Mouse (Mus musculus): Measurements from ENCODE around the gene Agpat2. TPM values are rescaled to one million over a fixed set of nuclear protein-coding genes. Genes with fewer than 3 reads are reported as not detected.

Gene Agpat2
- polyA plus RNA-seq, 1 experiment from 2014 or later, result 28.7 TPM

DNA sequence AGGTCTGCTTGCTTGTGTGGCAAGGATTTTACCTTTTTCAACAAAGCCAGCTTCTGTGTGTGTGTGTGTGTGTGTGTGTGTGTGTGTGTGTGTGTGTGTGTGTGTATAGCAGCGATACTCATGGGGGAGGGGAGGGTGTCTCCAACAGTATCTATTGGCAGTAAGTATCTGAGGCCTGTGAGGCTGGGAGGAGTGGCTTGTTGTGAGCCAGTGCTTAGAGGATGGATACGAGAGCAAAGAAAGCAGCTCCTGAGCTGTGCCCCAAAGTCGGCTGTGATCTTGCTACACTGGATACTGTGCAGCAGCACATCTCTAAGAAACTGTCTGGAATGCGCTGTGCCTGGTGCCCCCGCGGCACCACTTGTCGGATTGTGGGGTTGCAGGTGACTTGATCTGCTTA is 13.7 kb upstream of the Agpat2 start:
- no peak for ATAC-seq
- no peak overlapping the region for H3K4me2 ChIP-seq
- no peaks in the 10 kb centered on the region for H3K9me3 ChIP-seq (replicated peaks)
- H3K4me3 ChIP-seq, result no peak overlapping the region
- no peak overlapping the region for H3K9ac ChIP-seq
- WGBS (ENCODE audit: insufficient replicate concordance), result 64% methylated on average over 6 of the region's 7 CpGs
- H3K4me1 ChIP-seq, result no peaks in the 10 kb centered on the region
- H3K27me3 ChIP-seq (replicated peaks), result peaks cover under 1% of the 10 kb centered on the region; the same call in 1 of the 2 replicates
- no peak overlapping the region for H3K27ac ChIP-seq
- H3K36me3 ChIP-seq, result no peaks in the 10 kb centered on the region

DNA sequence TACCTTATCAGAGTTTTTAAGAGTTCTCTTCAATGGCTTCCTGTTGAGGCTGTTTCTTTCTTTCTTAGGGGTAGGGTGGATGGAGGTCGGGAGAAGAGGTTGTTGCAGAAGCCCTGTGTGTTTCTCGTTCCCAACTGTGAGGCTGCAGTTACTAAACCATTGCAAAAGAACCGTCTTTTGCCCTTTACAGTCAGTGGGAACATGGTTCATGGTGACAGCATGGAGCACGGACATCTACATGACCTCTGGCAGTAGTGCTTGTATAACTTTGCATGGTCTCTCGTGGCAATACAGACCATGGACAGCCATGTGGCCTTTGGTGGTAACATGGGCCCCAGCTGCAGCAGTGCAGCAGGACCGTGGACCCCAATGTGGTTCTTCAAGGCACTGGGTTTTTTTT is 13.1 kb upstream of the Agpat2 start:
- no peak for ATAC-seq
- H3K9me3 ChIP-seq (replicated peaks), result no peaks in the 10 kb centered on the region
- 64% methylated on average over 6 of the region's 6 CpGs for WGBS (ENCODE audit: insufficient replicate concordance)

GRCm38 (mm10) chr2:26615459-26616124 is 11.4 kb upstream of the Agpat2 start:
- H3K9me3 ChIP-seq (replicated peaks), result no peaks in the 10 kb centered on the region
- ATAC-seq, result no peak
- no peaks in the 10 kb centered on the region for H3K4me1 ChIP-seq
- no peaks in the 10 kb centered on the region for H3K36me3 ChIP-seq
- no peak overlapping the region for H3K9ac ChIP-seq
- H3K27me3 ChIP-seq (replicated peaks), result peaks cover 3% of the 10 kb centered on the region; the same call in 1 of the 2 replicates
- H3K4me2 ChIP-seq, result no peak overlapping the region
- 66% methylated on average over 4 of the region's 4 CpGs for WGBS (ENCODE audit: insufficient replicate concordance)
- H3K4me3 ChIP-seq, result no peak overlapping the region
- no peak overlapping the region for H3K27ac ChIP-seq

More for the DNA sequence above, 13.1 kb upstream of the Agpat2 start:
- no peak overlapping the region for H3K4me2 ChIP-seq
- H3K9ac ChIP-seq, result no peak overlapping the region
- H3K4me3 ChIP-seq, result no peak overlapping the region
- no peak overlapping the region for H3K27ac ChIP-seq
- H3K4me1 ChIP-seq, result no peaks in the 10 kb centered on the region
- no peaks in the 10 kb centered on the region for H3K36me3 ChIP-seq
- peaks cover 3% of the 10 kb centered on the region; the same call in 1 of the 2 replicates for H3K27me3 ChIP-seq (replicated peaks)

GRCm38 (mm10) chr2:26614903-26615302 is 10.7 kb upstream of the Agpat2 start:
- no peaks in the 10 kb centered on the region for H3K4me1 ChIP-seq
- 57% methylated on average over 5 of the region's 5 CpGs for WGBS (ENCODE audit: insufficient replicate concordance)
- no peaks in the 10 kb centered on the region for H3K9me3 ChIP-seq (replicated peaks)
- no peak overlapping the region for H3K27ac ChIP-seq
- peaks cover 3% of the 10 kb centered on the region; the same call in 1 of the 2 replicates for H3K27me3 ChIP-seq (replicated peaks)
- no peak for ATAC-seq
- no peak overlapping the region for H3K4me2 ChIP-seq
- no peak overlapping the region for H3K9ac ChIP-seq
- H3K4me3 ChIP-seq, result no peak overlapping the region
- no peaks in the 10 kb centered on the region for H3K36me3 ChIP-seq

DNA sequence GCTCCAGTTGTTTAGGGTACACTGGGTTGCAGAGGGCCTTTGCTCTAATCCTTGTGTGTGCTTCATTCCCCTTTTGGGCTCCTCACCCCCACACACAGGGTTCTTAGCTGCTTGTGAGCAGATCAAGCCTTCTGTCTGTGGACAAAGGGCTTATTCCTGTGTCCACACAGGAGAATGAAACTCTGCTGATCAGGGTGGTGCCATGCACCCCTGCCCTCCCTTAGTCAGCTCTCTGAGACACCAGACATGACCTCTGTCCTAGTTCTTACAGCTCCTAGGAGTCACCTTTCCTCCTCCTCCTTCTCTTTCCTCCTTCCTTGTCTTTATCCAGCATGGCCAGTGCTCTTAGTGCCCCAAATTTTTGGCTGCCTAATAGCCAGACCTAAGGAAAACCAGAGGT is 7.7 kb upstream of the Agpat2 start:
- no peak overlapping the region for H3K4me3 ChIP-seq
- no peaks in the 10 kb centered on the region for H3K9me3 ChIP-seq (replicated peaks)
- no peaks in the 10 kb centered on the region for H3K36me3 ChIP-seq
- peaks cover 11% of the 10 kb centered on the region; the same call in 1 of the 2 replicates for H3K4me1 ChIP-seq
- ATAC-seq, result no peak
- no peak overlapping the region for H3K9ac ChIP-seq
- no peak overlapping the region for H3K4me2 ChIP-seq
- peaks cover 11% of the 10 kb centered on the region; the same call in 1 of the 2 replicates for H3K27me3 ChIP-seq (replicated peaks)
- no peak overlapping the region for H3K27ac ChIP-seq

- Histone ChIP-seq H3K9ac (no peak overlapping the region), H3K4me1 (peaks cover 13% of the 10 kb centered on the region; the same call in 1 of the 2 replicates), H3K4me2 (no peak overlapping the region), H3K9me3 (replicated peaks) (no peaks in the 10 kb centered on the region), H3K27ac (no peak overlapping the region), H3K36me3 (no peaks in the 10 kb centered on the region), H3K4me3 (no peak overlapping the region), H3K27me3 (replicated peaks) (peaks cover 16% of the 10 kb centered on the region)
- ATAC-seq, result 0 out of 2 replicates have a peak, but pooled peaks have one; percentile 13
Observed at GRCm38 (mm10) chr2:26611054-26611453, 6.8 kb upstream of the Agpat2 start.

DNA sequence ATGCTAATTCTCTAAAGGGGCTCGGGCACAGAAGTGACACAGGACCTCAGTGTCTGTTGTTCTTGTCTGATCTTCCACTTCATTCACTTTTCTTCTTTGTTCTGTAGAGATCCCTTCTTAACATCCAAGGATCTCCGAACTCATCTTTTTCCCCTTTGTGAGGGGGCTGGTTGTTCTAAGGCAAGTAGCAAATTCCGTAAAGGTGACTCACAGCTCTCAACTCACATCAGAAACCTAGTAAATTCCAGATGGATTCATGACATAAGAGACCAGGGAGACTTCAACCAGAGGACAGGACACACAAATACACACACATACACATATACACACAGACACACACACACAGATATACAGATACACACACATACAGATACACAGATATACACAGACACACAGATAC is 6.3 kb upstream of the Agpat2 start:
- H3K4me1 ChIP-seq, result peaks cover 13% of the 10 kb centered on the region; the same call in 1 of the 2 replicates
- no peaks in the 10 kb centered on the region for H3K9me3 ChIP-seq (replicated peaks)
- no peak for ATAC-seq
- H3K4me3 ChIP-seq, result no peak overlapping the region
- no peak overlapping the region for H3K4me2 ChIP-seq
- 73% methylated on average over 3 of the region's 3 CpGs for WGBS (ENCODE audit: insufficient replicate concordance)
- H3K27me3 ChIP-seq (replicated peaks), result peaks cover 21% of the 10 kb centered on the region
- no peaks in the 10 kb centered on the region for H3K36me3 ChIP-seq
- H3K27ac ChIP-seq, result no peak overlapping the region
- no peak overlapping the region for H3K9ac ChIP-seq

- ATAC-seq, result no peak
- H3K4me1 ChIP-seq, result peaks cover 20% of the 10 kb centered on the region
- no peak overlapping the region for H3K4me2 ChIP-seq
Observed at GRCm38 (mm10) chr2:26609261-26609661, 5.0 kb upstream of the Agpat2 start.

GRCm38 (mm10) chr2:26608781-26609180 is 4.6 kb upstream of the Agpat2 start:
- Histone ChIP-seq H3K4me3 (no peak overlapping the region), H3K9me3 (replicated peaks) (no peaks in the 10 kb centered on the region), H3K4me1 (peaks cover 25% of the 10 kb centered on the region), H3K9ac (no peak overlapping the region), H3K36me3 (no peaks in the 10 kb centered on the region), H3K27ac (no peak overlapping the region), H3K4me2 (no peak overlapping the region), H3K27me3 (replicated peaks) (peaks cover 37% of the 10 kb centered on the region)
- no peak for ATAC-seq

More at GRCm38 (mm10) chr2:26609261-26609661, 5.0 kb upstream of the Agpat2 start:
- no peaks in the 10 kb centered on the region for H3K36me3 ChIP-seq
- H3K9ac ChIP-seq, result no peak overlapping the region
- peaks cover 32% of the 10 kb centered on the region for H3K27me3 ChIP-seq (replicated peaks)
- no peaks in the 10 kb centered on the region for H3K9me3 ChIP-seq (replicated peaks)
- H3K4me3 ChIP-seq, result no peak overlapping the region
- H3K27ac ChIP-seq, result no peak overlapping the region

- peaks cover 40% of the 10 kb centered on the region for H3K4me1 ChIP-seq
- H3K9ac ChIP-seq, result no peak overlapping the region
- no peaks in the 10 kb centered on the region for H3K9me3 ChIP-seq (replicated peaks)
- H3K4me3 ChIP-seq, result no peak overlapping the region
- H3K27me3 ChIP-seq (replicated peaks), result peaks cover 47% of the 10 kb centered on the region
- WGBS (ENCODE audit: insufficient replicate concordance), result 42% methylated on average over 5 of the region's 6 CpGs
- no peak for ATAC-seq
- no peak overlapping the region for H3K4me2 ChIP-seq
- no peak overlapping the region for H3K27ac ChIP-seq
- no peaks in the 10 kb centered on the region for H3K36me3 ChIP-seq
Observed at GRCm38 (mm10) chr2:26607056-26607910, 3.1 kb upstream of the Agpat2 start.

DNA sequence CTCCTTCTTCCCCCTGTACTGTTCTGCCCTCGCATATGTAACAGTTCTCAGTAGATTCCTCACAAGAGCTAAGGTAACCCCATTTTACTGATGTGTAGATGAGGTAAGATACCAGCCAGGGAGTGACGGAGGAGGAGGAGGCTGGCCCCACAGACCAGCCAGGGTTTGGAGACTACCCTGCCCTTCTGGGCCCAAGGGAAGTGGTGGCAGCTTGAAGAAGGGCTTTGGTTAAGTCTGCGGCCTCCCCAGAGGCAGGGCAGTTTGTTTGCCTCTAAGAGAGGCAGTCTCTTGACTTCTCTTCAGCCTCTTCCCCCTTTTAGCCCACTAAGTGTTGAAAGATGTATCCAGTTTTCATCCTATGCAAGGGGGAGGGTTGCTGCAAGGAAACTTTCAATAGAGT is 2.4 kb upstream of the Agpat2 start:
- Histone ChIP-seq H3K27ac (no peak overlapping the region), H3K4me2 (no peak overlapping the region), H3K9me3 (replicated peaks) (no peaks in the 10 kb centered on the region), H3K4me1 (peaks cover 47% of the 10 kb centered on the region), H3K9ac (no peak overlapping the region), H3K36me3 (no peaks in the 10 kb centered on the region), H3K4me3 (no peak overlapping the region), H3K27me3 (replicated peaks) (peaks cover 47% of the 10 kb centered on the region)
- 56% methylated on average over 3 of the region's 3 CpGs for WGBS (ENCODE audit: insufficient replicate concordance)
- ATAC-seq, result no peak

GRCm38 (mm10) chr2:26605331-26605730 is 1.1 kb upstream of the Agpat2 start:
- Histone ChIP-seq H3K4me2 (no peak overlapping the region), H3K27ac (no peak overlapping the region), H3K4me1 (peaks cover 51% of the 10 kb centered on the region), H3K9me3 (replicated peaks) (no peaks in the 10 kb centered on the region), H3K27me3 (replicated peaks) (peaks cover 47% of the 10 kb centered on the region), H3K9ac (no peak overlapping the region), H3K4me3 (no peak overlapping the region), H3K36me3 (no peaks in the 10 kb centered on the region)
- no peak for ATAC-seq
- 75% methylated on average over 8 of the region's 8 CpGs for WGBS (ENCODE audit: insufficient replicate concordance)
